Mouse (Mus musculus) stomach, embryonic 15.5 days (tissue): ENCODE data around the gene Gm20479. TPM values are rescaled to one million over a fixed set of nuclear protein-coding genes. Genes with fewer than 3 reads are reported as not detected.

Experiments used
- ATAC-seq: fragments of 200-750 bp; cut with Nextera tagmentation; 2 replicates; pipeline ENCODE4 v1.8.0; 2017; ENCODE audit warnings: low read depth, moderate number of reproducible peaks, moderate TSS enrichment; ENCODE audit not compliant: insufficient read depth, low FRiP score
- H3K27ac ChIP-seq: fragments of 300-500 bp; sonication (generic); 2 replicates; pipeline ENCODE4 v1.5.1; 2015; ENCODE audit warnings: mild to moderate bottlenecking, inconsistent platforms
- H3K27me3 ChIP-seq: fragments of 300-500 bp; sonication (generic); replicated peaks from 2 replicates; pipeline ENCODE4 v1.6.1; 2015; ENCODE audit warnings: inconsistent platforms
- H3K36me3 ChIP-seq: fragments of 300-500 bp; sonication (generic); 2 replicates; pipeline ENCODE4 v1.6.1; 2015; ENCODE audit warnings: inconsistent platforms
- H3K4me1 ChIP-seq: fragments of 300-500 bp; sonication (generic); 2 replicates; pipeline ENCODE4 v1.6.1; 2015; ENCODE audit warnings: inconsistent platforms
- H3K4me2 ChIP-seq: fragments of 300-500 bp; sonication (generic); 2 replicates; pipeline ENCODE4 v1.6.1; 2015; ENCODE audit warnings: mild to moderate bottlenecking, inconsistent platforms
- H3K4me3 ChIP-seq: fragments of 300-500 bp; sonication (generic); replicated peaks from 2 replicates; pipeline ENCODE4 v1.5.1; 2015; ENCODE audit warnings: inconsistent platforms
- H3K9ac ChIP-seq: fragments of 300-500 bp; sonication (generic); 2 replicates; pipeline ENCODE4 v1.6.1; 2015; ENCODE audit warnings: inconsistent platforms
- H3K9me3 ChIP-seq: fragments of 300-500 bp; sonication (generic); 2 replicates; pipeline ENCODE4 v1.6.1; 2016; ENCODE audit warnings: inconsistent platforms
- WGBS: fragments of 180-500 bp; shearing (Covaris S2); methylation state at CpG from one replicate; pipeline ENCODE4 v1.1.7; 2015; 5-methylcytosine and 5-hydroxymethylcytosine counted together
- polyA plus RNA-seq: library from polyadenylated mRNA; unstranded; fragments of >200 nt; fragmentation: Nextera tagmentation; extraction: Ambion mirVana; gene quantifications from 2 replicates; pipeline ENCODE4 v1.2.1, GENCODE M21; 2015

Gene Gm20479
- polyA plus RNA-seq: 0.62 and 1.7 TPM in 2 replicates

- peak within 1 kb of the TSS; percentile 78 for H3K4me2 ChIP-seq
- H3K9ac ChIP-seq: peak within 1 kb of the TSS; percentile 20; the same call in 1 of the 2 replicates
- ATAC-seq: no peak
- no peaks in the 10 kb centered on the region for H3K27me3 ChIP-seq
- H3K4me1 ChIP-seq: peaks cover 29% of the 10 kb centered on the region
- H3K9me3 ChIP-seq: no peaks in the 10 kb centered on the region
- H3K36me3 ChIP-seq: no peaks in the 10 kb centered on the region
- H3K27ac ChIP-seq: peak within 1 kb of the TSS; percentile 92
- peak within 1 kb of the TSS; percentile 65 for H3K4me3 ChIP-seq
- WGBS: 2% methylated on average over 27 of the region's 27 CpGs
Observed at GRCm38 (mm10) chr7:27356861-27357594, at the start of gene Gm20479. Gm20479 (minus strand) TSS chr7:27357419.

GRCm38 (mm10) chr7:27406481-27406880 lies 49.3 kb upstream of the Gm20479 start:
- no peak for ATAC-seq
- H3K27ac ChIP-seq: no peak overlapping the region
- H3K4me3 ChIP-seq: no peak overlapping the region
- no peaks in the 10 kb centered on the region for H3K9me3 ChIP-seq
- whole genome bisulfite sequencing: 83% methylated on average over 7 of the region's 7 CpGs
- H3K4me2 ChIP-seq: no peak overlapping the region
- no peak overlapping the region for H3K9ac ChIP-seq
- H3K4me1 ChIP-seq: peaks cover 16% of the 10 kb centered on the region
- no peaks in the 10 kb centered on the region for H3K36me3 ChIP-seq
- H3K27me3 ChIP-seq: peaks cover 73% of the 10 kb centered on the region

- peak overlapping the region; percentile 25 for H3K4me3 ChIP-seq
- 5% methylated on average over 75 of the region's 81 CpGs for WGBS
- H3K27ac ChIP-seq: no peak overlapping the region
- peaks cover 83% of the 10 kb centered on the region for H3K27me3 ChIP-seq
- no peak for ATAC-seq
- peak overlapping the region; percentile 43 for H3K4me2 ChIP-seq
- H3K9ac ChIP-seq: no peak overlapping the region; the same call in 1 of the 2 replicates
- H3K36me3 ChIP-seq: no peaks in the 10 kb centered on the region
- H3K4me1 ChIP-seq: peaks cover 16% of the 10 kb centered on the region
- no peaks in the 10 kb centered on the region for H3K9me3 ChIP-seq
Observed at GRCm38 (mm10) chr7:27404203-27404942, 47.2 kb upstream of the Gm20479 start.

- H3K27ac ChIP-seq: no peak overlapping the region
- no peak overlapping the region for H3K4me3 ChIP-seq
- H3K9ac ChIP-seq: no peak overlapping the region
- no peaks in the 10 kb centered on the region for H3K9me3 ChIP-seq
- H3K4me1 ChIP-seq: 0 out of 2 replicates have a peak, but pooled peaks cover 5% of the 10 kb centered on the region
- H3K36me3 ChIP-seq: no peaks in the 10 kb centered on the region
- H3K4me2 ChIP-seq: no peak overlapping the region
- 9% methylated on average over 16 of the region's 16 CpGs for WGBS
- 0 out of 2 replicates have a peak, but pooled peaks have one; percentile 37 for ATAC-seq
- peaks cover 74% of the 10 kb centered on the region for H3K27me3 ChIP-seq
Observed at GRCm38 (mm10) chr7:27402675-27403074, 45.5 kb upstream of the Gm20479 start.

- WGBS: 65% methylated on average over 7 of the region's 7 CpGs
- Histone ChIP-seq H3K27me3 (peaks cover 74% of the 10 kb centered on the region), H3K4me1 (peaks cover 15% of the 10 kb centered on the region), H3K9me3 (no peaks in the 10 kb centered on the region), H3K9ac (no peak overlapping the region), H3K36me3 (no peaks in the 10 kb centered on the region), H3K4me2 (no peak overlapping the region), H3K27ac (no peak overlapping the region), H3K4me3 (no peak overlapping the region)
- no peak for ATAC-seq
Observed at GRCm38 (mm10) chr7:27400545-27400944, 43.3 kb upstream of the Gm20479 start.

GRCm38 (mm10) chr7:27397048-27397949 lies 40.1 kb upstream of the Gm20479 start:
- H3K36me3 ChIP-seq: no peaks in the 10 kb centered on the region
- H3K4me3 ChIP-seq: no peak overlapping the region
- ATAC-seq: peak; percentile 21; the same call in 1 of the 2 replicates
- H3K4me1 ChIP-seq: peaks cover 10% of the 10 kb centered on the region
- H3K4me2 ChIP-seq: 0 out of 2 replicates have a peak overlapping the region, but pooled peaks have one; percentile 8
- no peak overlapping the region for H3K27ac ChIP-seq
- WGBS: 15% methylated on average over 26 of the region's 26 CpGs
- H3K9me3 ChIP-seq: no peaks in the 10 kb centered on the region
- H3K9ac ChIP-seq: no peak overlapping the region
- peaks cover 64% of the 10 kb centered on the region for H3K27me3 ChIP-seq

- H3K27me3 ChIP-seq: peaks cover 66% of the 10 kb centered on the region
- H3K4me2 ChIP-seq: peak overlapping the region; percentile 82
- H3K9ac ChIP-seq: no peak overlapping the region
- H3K4me3 ChIP-seq: peak overlapping the region; percentile 50
- no peak for ATAC-seq
- H3K36me3 ChIP-seq: no peaks in the 10 kb centered on the region
- 2% methylated on average over 35 of the region's 68 CpGs for WGBS
- H3K4me1 ChIP-seq: peaks cover 10% of the 10 kb centered on the region
- H3K9me3 ChIP-seq: no peaks in the 10 kb centered on the region
- H3K27ac ChIP-seq: no peak overlapping the region
Observed at GRCm38 (mm10) chr7:27396184-27397047, 39.2 kb upstream of the Gm20479 start.

- Histone ChIP-seq H3K27me3 (peaks cover 66% of the 10 kb centered on the region), H3K4me1 (peaks cover 10% of the 10 kb centered on the region), H3K4me2 (peak overlapping the region; percentile 82), H3K9ac (no peak overlapping the region), H3K27ac (no peak overlapping the region), H3K9me3 (no peaks in the 10 kb centered on the region), H3K36me3 (no peaks in the 10 kb centered on the region), H3K4me3 (peak overlapping the region; percentile 50)
- ATAC-seq: no peak
- 4% methylated on average over 21 of the region's 22 CpGs for WGBS
Observed at GRCm38 (mm10) chr7:27395521-27396183, 38.4 kb upstream of the Gm20479 start.

GRCm38 (mm10) chr7:27391416-27391815 lies 34.2 kb upstream of the Gm20479 start:
- H3K4me3 ChIP-seq: no peak overlapping the region
- H3K27ac ChIP-seq: no peak overlapping the region
- H3K4me2 ChIP-seq: no peak overlapping the region
- no peaks in the 10 kb centered on the region for H3K36me3 ChIP-seq
- ATAC-seq: no peak
- peaks cover 48% of the 10 kb centered on the region for H3K27me3 ChIP-seq
- no peak overlapping the region for H3K9ac ChIP-seq
- 35% methylated on average over 16 of the region's 16 CpGs for WGBS
- H3K4me1 ChIP-seq: peaks cover 7% of the 10 kb centered on the region
- H3K9me3 ChIP-seq: no peaks in the 10 kb centered on the region

- Histone ChIP-seq H3K9ac (no peak overlapping the region), H3K9me3 (no peaks in the 10 kb centered on the region), H3K27ac (no peak overlapping the region), H3K4me3 (no peak overlapping the region), H3K36me3 (no peaks in the 10 kb centered on the region), H3K4me1 (no peaks in the 10 kb centered on the region), H3K27me3 (peaks cover 26% of the 10 kb centered on the region), H3K4me2 (no peak overlapping the region)
- 63% methylated on average over 6 of the region's 6 CpGs for WGBS
- no peak for ATAC-seq
Observed at GRCm38 (mm10) chr7:27389213-27389612, 32.0 kb upstream of the Gm20479 start.
